Mouse (Mus musculus) neural tube, embryonic 14.5 days (tissue): ENCODE measurements at regions not wholly inside any gene's neighbourhood (a gene's known extent, or its start where the extent isn't known, plus 50 kb on each side); places are given as distances from the start of the nearest gene placed in this dataset.

Source experiments
- ATAC-seq: fragments of 200-750 bp; cut with Nextera tagmentation; 2 replicates; pipeline ENCODE4 v1.8.0; 2017; ENCODE audit warnings: low read depth, mild to moderate bottlenecking, moderate TSS enrichment, moderate library complexity
- H3K27ac ChIP-seq: fragments of 300-500 bp; sonication (generic); 2 replicates; pipeline ENCODE4 v1.5.1; 2014; ENCODE audit warnings: low read depth, mild to moderate bottlenecking, control low read depth, low read length, moderate library complexity, mixed read lengths
- H3K27me3 ChIP-seq: fragments of 300-500 bp; sonication (generic); 2 replicates; pipeline ENCODE4 v1.6.1; 2014; ENCODE audit warnings: low read length; ENCODE audit not compliant: control insufficient read depth, insufficient read depth
- H3K36me3 ChIP-seq: fragments of 300-500 bp; sonication (generic); 2 replicates; pipeline ENCODE4 v1.6.1; 2014; ENCODE audit warnings: low read length, mixed read lengths; ENCODE audit not compliant: control insufficient read depth, insufficient read depth
- H3K4me1 ChIP-seq: fragments of 300-500 bp; sonication (generic); 2 replicates; pipeline ENCODE4 v1.6.1; 2014; ENCODE audit warnings: low read length; ENCODE audit not compliant: control insufficient read depth, insufficient read depth
- H3K4me2 ChIP-seq: fragments of 300-500 bp; sonication (generic); 2 replicates; pipeline ENCODE4 v1.6.1; 2014; ENCODE audit warnings: mild to moderate bottlenecking, low read depth, low read length, control low read depth
- H3K4me3 ChIP-seq: fragments of 300-500 bp; sonication (generic); 2 replicates; pipeline ENCODE4 v1.5.1; 2014; ENCODE audit warnings: low read depth, low read length, control low read depth, mixed read lengths
- H3K9ac ChIP-seq: fragments of 300-500 bp; sonication (generic); replicated peaks from 2 replicates; pipeline ENCODE4 v1.6.1; 2014; ENCODE audit warnings: low read depth, mild to moderate bottlenecking, control low read depth, low read length, mixed read lengths
- H3K9me3 ChIP-seq: fragments of 300-500 bp; sonication (generic); 2 replicates; pipeline ENCODE4 v1.6.1; 2016; ENCODE audit warnings: low read length; ENCODE audit not compliant: control insufficient read depth
- WGBS: fragments of 180-500 bp; shearing (Covaris S2); extraction: QIAGEN DNeasy Blood & Tissue Kit; methylation state at CpG from one replicate; pipeline ENCODE4 v1.1.7; 2014; 5-methylcytosine and 5-hydroxymethylcytosine counted together

DNA sequence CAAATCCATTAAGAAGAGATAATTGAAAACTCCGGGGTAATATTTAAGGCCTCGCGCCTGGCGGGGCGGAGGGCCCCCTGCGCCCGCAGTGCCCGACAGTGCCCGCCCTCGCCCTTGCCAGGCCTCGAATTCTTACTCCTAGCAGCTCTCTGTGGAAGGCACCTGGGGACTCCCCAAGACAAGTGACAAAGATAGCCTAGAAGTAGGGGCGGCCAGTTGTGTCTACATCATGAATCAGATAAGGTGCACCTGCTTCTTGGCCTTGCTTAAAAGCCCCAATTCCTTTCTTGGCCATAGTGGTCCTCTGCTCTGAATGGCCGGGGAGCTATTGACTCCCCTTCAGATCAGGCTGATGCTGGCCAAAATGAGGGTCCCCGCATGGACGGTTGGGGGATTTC is 67.9 kb downstream of the Hoxc4 start:
- peak overlapping the region; percentile 73 for H3K4me2 ChIP-seq
- peak overlapping the region; percentile 73 for H3K27ac ChIP-seq
- no peaks in the 10 kb centered on the region for H3K27me3 ChIP-seq
- peak overlapping the region; percentile 51 for H3K9ac ChIP-seq
- ATAC-seq, result peak; percentile 4; the same call in 1 of the 2 replicates
- peaks cover 44% of the 10 kb centered on the region for H3K4me1 ChIP-seq
- H3K4me3 ChIP-seq, result peak overlapping the region; percentile 21
- WGBS, result 14% methylated on average over 15 of the region's 15 CpGs
- H3K36me3 ChIP-seq, result no peaks in the 10 kb centered on the region
- H3K9me3 ChIP-seq, result no peaks in the 10 kb centered on the region
